Mouse (Mus musculus) limb, embryonic 14.5 days (tissue): ENCODE measurements around the gene Capn13. TPM values are rescaled to one million over a fixed set of nuclear protein-coding genes. Genes with fewer than 3 reads are reported as not detected.

Experiments used
- ATAC-seq: fragments of 200-750 bp; cut with Nextera tagmentation; 2 replicates; pipeline ENCODE4 v1.8.0; 2017; ENCODE audit warnings: low read depth, moderate number of reproducible peaks, moderate TSS enrichment; ENCODE audit not compliant: low FRiP score
- DNase-seq: peaks from one replicate; pipeline ENCODE4 v3.0.0-alpha.2; 2015; ENCODE audit warnings: low spot score
- H3K27ac ChIP-seq: fragments of 300-500 bp; sonication (generic); replicated peaks from 2 replicates; pipeline ENCODE4 v1.5.1; 2014; ENCODE audit warnings: low read depth, mild to moderate bottlenecking, low read length, moderate library complexity, mixed read lengths
- H3K27me3 ChIP-seq: fragments of 300-500 bp; sonication (generic); 2 replicates; pipeline ENCODE4 v1.6.1; 2014; ENCODE audit warnings: low read length, mixed read lengths; ENCODE audit not compliant: control insufficient read depth, insufficient read depth
- H3K36me3 ChIP-seq: fragments of 300-500 bp; sonication (generic); 2 replicates; pipeline ENCODE4 v1.6.1; 2014; ENCODE audit warnings: mild to moderate bottlenecking, low read length, moderate library complexity, mixed read lengths; ENCODE audit not compliant: control insufficient read depth, insufficient read depth
- H3K4me1 ChIP-seq: fragments of 300-500 bp; sonication (generic); 2 replicates; pipeline ENCODE4 v1.6.1; 2014; ENCODE audit warnings: antibody characterized with exemption, low read length, mixed read lengths; ENCODE audit not compliant: control insufficient read depth, insufficient read depth
- H3K4me2 ChIP-seq: fragments of 300-500 bp; sonication (generic); replicated peaks from 2 replicates; pipeline ENCODE4 v1.6.1; 2014; ENCODE audit warnings: low read depth, mild to moderate bottlenecking, low read length, moderate library complexity; ENCODE audit not compliant: severe bottlenecking
- H3K4me3 ChIP-seq: fragments of 300-500 bp; sonication (generic); replicated peaks from 2 replicates; pipeline ENCODE4 v1.5.1; 2014; ENCODE audit warnings: low read length
- H3K9ac ChIP-seq: fragments of 300-500 bp; sonication (generic); 2 replicates; pipeline ENCODE4 v1.6.1; 2014; ENCODE audit warnings: mild to moderate bottlenecking, low read depth, low read length, moderate library complexity; ENCODE audit not compliant: severe bottlenecking
- H3K9me3 ChIP-seq: fragments of 300-500 bp; sonication (generic); 2 replicates; pipeline ENCODE4 v1.6.1; 2016; ENCODE audit warnings: low read length; ENCODE audit not compliant: control insufficient read depth
- POLR2A ChIP-seq: fragments of 200-500 bp; IDR thresholded peaks from 2 replicates; pipeline ENCODE4 v1.8.0; 2012; ENCODE audit warnings: inconsistent platforms, mild to moderate bottlenecking, moderate library complexity, borderline replicate concordance; ENCODE audit not compliant: insufficient read depth, insufficient read length; ENCODE audit errors: extremely low read depth
- WGBS: fragments of 180-500 bp; shearing (Covaris S2); extraction: QIAGEN DNeasy Blood & Tissue Kit; methylation state at CpG from one replicate; pipeline ENCODE4 v1.1.7; 2014; 5-methylcytosine and 5-hydroxymethylcytosine counted together
- polyA plus RNA-seq, 2 experiments: library from polyadenylated mRNA; depleted of rRNA in 1 of 2; stranded (reverse) in 1 of 2; unstranded in 1 of 2; fragments of >200 nt; fragmentation: Nextera tagmentation in 1 of 2; extraction: Ambion mirVana in 1 of 2; gene quantifications; 2 replicates each; pipeline versions ENCODE4 v1.2.1 to v1.2.3; 2012 to 2014

Gene Capn13
- polyA plus RNA-seq, 2 experiments: not detected

DNA sequence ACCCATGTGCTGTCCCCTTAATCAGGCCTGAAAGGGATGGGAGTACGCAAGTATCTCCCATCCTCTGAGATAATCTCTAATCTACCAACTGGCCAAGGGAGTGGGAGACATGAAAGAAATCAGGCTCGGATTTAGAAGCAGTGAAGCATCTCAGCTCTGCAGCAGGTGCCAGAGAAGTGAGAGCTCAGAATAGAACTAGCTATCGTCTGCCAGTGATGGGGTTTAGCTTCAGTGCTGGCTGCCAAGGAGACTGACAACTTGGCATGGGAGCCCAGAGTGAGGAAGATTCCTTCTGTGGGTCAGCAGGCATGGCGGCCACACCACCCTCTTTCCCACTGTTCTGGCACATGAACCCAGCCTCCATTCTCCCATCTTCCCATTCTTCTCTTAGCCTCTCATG is 8.9 kb downstream of the Capn13 start:
- Histone ChIP-seq H3K4me1 (no peaks in the 10 kb centered on the region), H3K36me3 (no peaks in the 10 kb centered on the region), H3K9me3 (no peaks in the 10 kb centered on the region), H3K4me3 (no peak overlapping the region), H3K4me2 (no peak overlapping the region), H3K27ac (no peak overlapping the region), H3K27me3 (no peaks in the 10 kb centered on the region), H3K9ac (no peak overlapping the region)
- ATAC-seq: no peak
- TF ChIP-seq POLR2A: no peak
- 77% methylated on average over 4 of the region's 4 CpGs for WGBS
- DNase-seq: no peak

DNA sequence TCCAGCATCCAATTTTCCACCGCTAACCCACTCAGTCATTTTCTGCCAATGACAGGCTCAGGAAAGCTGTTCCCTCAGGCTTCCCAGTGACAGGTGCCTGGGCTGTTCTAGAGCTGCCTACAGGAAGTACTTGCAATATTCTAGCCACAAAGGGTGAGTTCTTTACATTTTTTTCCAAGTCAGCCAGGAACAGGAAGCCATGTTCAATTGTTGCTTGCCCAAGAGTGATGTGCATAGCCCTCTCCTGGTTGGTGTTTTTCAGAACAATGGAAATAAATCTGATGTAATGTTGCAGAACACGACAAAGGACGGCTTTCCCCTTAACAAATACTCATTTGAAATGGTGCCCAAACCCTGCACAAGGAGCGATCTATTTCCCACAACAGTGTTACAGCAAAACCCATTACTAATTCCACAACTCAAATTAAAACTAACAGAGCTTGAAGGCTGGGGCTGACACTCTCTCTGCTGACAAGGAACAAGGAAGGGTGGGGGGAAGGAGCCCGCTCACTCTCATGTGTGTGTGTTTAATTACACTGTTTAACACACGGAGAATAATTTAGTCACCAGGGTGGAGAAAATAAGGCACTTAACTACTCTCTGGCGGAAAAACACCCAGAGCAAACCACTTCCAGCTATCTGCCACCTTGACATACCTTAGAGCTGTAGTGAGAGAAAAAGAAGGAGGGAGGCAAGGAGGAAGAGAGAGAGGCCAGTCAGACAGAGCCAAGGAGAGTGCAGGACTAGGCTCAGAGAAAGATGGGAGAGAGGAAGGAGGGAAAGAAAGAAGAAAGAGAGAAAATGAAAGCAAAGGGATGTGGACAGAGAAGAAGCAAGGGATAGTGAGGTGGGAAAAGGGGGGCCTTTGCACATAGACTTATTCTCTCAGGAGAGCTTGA is 10.2 kb downstream of the Capn13 start:
- H3K4me2 ChIP-seq: no peak overlapping the region
- H3K4me3 ChIP-seq: no peak overlapping the region
- no peaks in the 10 kb centered on the region for H3K9me3 ChIP-seq
- no peak for DNase-seq
- no peak for ATAC-seq
- H3K9ac ChIP-seq: no peak overlapping the region
- no peaks in the 10 kb centered on the region for H3K36me3 ChIP-seq
- no peak for TF ChIP-seq POLR2A
- H3K4me1 ChIP-seq: no peaks in the 10 kb centered on the region
- H3K27ac ChIP-seq: no peak overlapping the region
- WGBS: 53% methylated on average over 7 of the region's 7 CpGs
- H3K27me3 ChIP-seq: no peaks in the 10 kb centered on the region

DNA sequence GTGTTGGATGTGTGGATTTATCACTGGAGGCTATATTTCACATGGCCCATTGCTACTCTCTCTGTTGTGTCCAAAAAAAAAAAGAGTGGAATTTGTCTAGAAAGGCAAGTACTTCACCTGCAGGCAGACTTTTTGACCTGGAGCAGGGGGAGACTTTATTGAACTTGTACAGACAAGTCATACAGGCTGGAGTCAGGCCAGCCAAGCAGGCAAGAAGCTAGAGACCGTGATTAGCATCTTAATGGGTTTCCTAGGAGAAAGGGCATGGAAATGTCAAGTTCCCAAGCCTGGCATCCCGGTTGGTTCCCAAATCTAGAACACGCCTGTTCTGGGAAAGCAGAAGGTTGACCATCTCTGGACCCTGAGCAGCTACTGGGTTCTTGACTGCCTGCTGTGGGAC is 11.3 kb downstream of the Capn13 start:
- no peaks in the 10 kb centered on the region for H3K9me3 ChIP-seq
- no peak overlapping the region for H3K9ac ChIP-seq
- no peaks in the 10 kb centered on the region for H3K36me3 ChIP-seq
- H3K4me3 ChIP-seq: no peak overlapping the region
- H3K4me1 ChIP-seq: no peaks in the 10 kb centered on the region
- TF ChIP-seq POLR2A: no peak
- H3K4me2 ChIP-seq: no peak overlapping the region
- H3K27me3 ChIP-seq: no peaks in the 10 kb centered on the region
- H3K27ac ChIP-seq: no peak overlapping the region
- ATAC-seq (no peak), DNase-seq (no peak)
- WGBS: 70% methylated on average over 3 of the region's 3 CpGs

DNA sequence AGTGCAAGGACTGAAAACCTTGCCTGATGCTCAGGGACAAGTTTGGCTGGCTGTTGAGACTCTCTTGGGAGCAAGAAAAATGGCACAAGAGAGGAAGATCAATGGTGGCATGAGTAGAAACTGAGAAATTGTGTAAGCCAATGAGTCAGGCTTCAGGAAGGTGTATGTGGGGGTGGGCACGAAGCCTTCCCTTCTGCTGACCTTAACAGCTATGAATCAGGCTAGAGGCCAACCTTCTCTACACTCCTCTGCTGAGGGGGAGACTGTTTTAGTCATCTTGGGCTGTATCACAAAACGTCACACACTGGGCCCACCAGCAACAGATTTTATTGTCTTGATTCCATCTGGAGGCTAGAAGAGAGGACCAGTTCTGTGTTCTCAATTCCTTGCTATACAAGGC is 14.1 kb downstream of the Capn13 start:
- Histone ChIP-seq H3K27ac (no peak overlapping the region), H3K4me3 (no peak overlapping the region), H3K4me1 (no peaks in the 10 kb centered on the region), H3K36me3 (no peaks in the 10 kb centered on the region), H3K4me2 (no peak overlapping the region), H3K9me3 (no peaks in the 10 kb centered on the region), H3K27me3 (no peaks in the 10 kb centered on the region), H3K9ac (no peak overlapping the region)
- 44% methylated on average over 2 of the region's 2 CpGs for WGBS
- no peak for TF ChIP-seq POLR2A
- ATAC-seq (no peak), DNase-seq (no peak)

DNA sequence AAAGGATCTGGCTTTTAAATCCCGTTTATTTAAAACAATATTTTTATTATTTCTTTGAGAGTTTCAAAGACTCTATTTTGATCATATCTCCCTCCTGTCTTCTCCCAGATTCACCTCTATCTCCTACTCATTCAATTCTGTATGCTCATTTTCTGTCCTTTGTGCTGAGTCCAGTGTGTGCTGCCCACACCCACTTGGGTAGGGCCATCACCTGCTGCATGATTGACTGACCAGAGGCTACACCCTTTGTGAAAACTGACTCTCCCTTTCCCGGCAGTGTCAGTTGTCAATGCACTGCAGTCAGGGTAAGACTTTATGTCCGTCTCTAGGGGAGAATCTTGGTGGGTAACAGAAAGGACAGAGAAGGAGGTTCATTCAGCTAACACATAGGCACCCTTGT is 14.7 kb downstream of the Capn13 start:
- H3K4me2 ChIP-seq: no peak overlapping the region
- TF ChIP-seq POLR2A: no peak
- ATAC-seq (no peak), DNase-seq (no peak)
- no peaks in the 10 kb centered on the region for H3K36me3 ChIP-seq
- 64% methylated on average over 3 of the region's 3 CpGs for WGBS
- H3K9ac ChIP-seq: no peak overlapping the region
- H3K9me3 ChIP-seq: no peaks in the 10 kb centered on the region
- no peak overlapping the region for H3K4me3 ChIP-seq
- H3K27me3 ChIP-seq: no peaks in the 10 kb centered on the region
- H3K27ac ChIP-seq: no peak overlapping the region
- no peaks in the 10 kb centered on the region for H3K4me1 ChIP-seq
